Mouse (Mus musculus): Measurements from ENCODE around the gene Lrrc20.

GRCm38 (mm10) chr10:61479461-61479860 lies 3.9 kb downstream of the Lrrc20 start:
- TF ChIP-seq CTCF (IDR thresholded peaks at IDR 0.05; ENCODE audit: low read depth) (no peak), EP300 (IDR thresholded peaks at IDR 0.05; ENCODE audit: low read depth) (no peak)

Measured in liver, embryonic 14.5 days (tissue).